Mouse (Mus musculus) yolk sac, embryonic 10.5 days (tissue): ENCODE measurements around the gene Efcab3.

ENCODE experiments used
- DNase-seq: peaks from one replicate; pipeline ENCODE4 v3.0.0-alpha.2; 2017; ENCODE audit warnings: low spot score

The Efcab3 gene

DNA sequence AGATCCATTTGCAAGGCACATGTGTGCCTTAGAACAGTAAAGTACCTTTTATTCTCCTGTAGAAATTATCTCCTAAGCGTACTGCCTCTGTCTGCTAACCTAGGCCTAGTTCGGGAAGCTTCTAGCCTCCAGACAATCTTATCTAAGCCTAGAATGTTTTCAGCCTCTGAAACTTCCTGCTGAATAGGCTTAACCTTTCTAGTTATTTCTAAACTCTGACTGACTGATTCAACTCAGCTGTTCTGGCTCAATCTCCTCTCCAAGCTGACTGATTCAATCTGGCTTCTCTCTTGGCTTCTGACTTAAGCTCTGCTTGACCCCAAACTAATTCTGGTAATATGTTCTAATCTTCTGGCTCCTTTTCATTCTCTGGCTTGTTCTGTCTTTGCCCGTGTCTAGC is 86.0 kb downstream of the Efcab3 start:
- no peak for DNase-seq

- no peak for DNase-seq
These were observed 86.4 kb downstream of the Efcab3 start for GRCm38 (mm10) chr11:105149766-105150165.

GRCm38 (mm10) chr11:105150691-105151090 is 87.3 kb downstream of the Efcab3 start:
- DNase-seq = no peak

GRCm38 (mm10) chr11:105151226-105152016 is 88.0 kb downstream of the Efcab3 start:
- DNase-seq = no peak

GRCm38 (mm10) chr11:105152017-105152300 is 88.6 kb downstream of the Efcab3 start:
- DNase-seq = no peak

DNA sequence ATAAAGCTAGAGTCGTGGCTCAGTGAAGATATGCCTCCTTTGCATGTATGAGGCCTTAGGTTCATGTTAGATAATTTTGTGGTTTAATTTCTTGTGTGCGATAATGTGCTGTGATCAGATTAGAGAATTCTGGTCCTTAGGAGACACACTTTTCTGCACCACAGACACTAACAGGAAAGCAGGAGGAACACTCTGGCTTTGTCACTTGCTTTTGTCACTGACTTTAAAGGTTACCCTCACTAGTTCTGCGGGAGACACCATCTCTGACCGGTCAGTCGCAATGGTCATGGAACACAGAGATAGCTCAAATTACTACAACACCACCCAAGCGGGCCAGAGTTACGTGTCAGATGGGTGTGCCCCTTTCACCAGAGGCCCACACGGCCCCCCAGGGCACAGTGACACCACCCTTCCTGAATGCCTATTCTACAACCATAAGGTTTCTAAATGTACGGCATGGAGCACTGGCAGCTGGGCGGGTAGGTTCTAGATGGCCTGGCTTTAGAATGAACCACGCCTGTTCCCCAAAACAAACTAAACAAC is 89.0 kb downstream of the Efcab3 start:
- DNase-seq = no peak

GRCm38 (mm10) chr11:105153068-105153833 is 89.9 kb downstream of the Efcab3 start:
- peak; percentile 51 for DNase-seq

DNA sequence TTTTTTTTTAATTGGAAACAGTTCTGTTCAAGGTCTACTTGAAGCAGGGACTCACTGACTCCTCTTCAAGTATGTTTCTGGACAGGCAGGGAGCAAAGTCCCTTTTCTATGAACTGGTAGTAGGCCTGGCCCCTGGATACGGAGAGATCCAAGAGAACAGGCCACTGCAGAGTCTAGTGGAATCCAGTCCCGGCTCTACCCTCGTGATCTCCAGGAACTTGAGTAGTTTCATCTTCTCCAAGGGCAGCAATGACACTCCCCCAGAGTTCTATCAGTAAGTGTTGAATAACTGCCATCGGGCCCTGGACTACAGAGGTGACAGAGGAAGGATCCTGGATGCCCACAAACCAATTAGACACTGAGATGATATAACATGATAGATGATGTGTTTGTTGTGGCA is 92.5 kb downstream of the Efcab3 start:
- peak; percentile 71 for DNase-seq

DNA sequence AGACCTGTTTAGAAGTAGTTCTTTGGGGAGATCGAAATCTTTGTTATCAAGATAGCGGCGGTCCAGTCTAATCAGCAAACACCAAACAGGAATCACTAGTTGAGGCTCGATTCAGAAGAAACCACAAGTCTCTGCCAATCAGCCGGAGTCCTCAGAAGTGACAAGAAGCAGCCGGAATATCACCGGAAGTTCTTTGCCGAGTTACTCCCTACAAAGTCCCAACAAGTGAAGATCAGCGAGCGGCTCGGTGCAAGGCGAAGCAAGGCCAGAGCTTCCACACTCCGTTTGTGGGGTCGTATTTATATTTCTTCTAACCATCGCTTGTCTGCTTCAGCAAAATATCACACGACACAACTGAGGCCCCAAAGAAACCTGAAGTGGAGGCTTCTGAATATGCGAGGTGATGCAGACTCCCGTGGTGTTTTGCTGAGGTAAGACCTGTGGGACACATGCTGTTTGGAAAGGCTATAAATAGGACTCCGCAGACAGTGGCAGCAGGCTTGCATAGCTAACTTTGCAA is 93.4 kb downstream of the Efcab3 start:
- peak; percentile 50 for DNase-seq

- no peak for DNase-seq
These were observed 94.7 kb downstream of the Efcab3 start for GRCm38 (mm10) chr11:105158047-105158446.

DNA sequence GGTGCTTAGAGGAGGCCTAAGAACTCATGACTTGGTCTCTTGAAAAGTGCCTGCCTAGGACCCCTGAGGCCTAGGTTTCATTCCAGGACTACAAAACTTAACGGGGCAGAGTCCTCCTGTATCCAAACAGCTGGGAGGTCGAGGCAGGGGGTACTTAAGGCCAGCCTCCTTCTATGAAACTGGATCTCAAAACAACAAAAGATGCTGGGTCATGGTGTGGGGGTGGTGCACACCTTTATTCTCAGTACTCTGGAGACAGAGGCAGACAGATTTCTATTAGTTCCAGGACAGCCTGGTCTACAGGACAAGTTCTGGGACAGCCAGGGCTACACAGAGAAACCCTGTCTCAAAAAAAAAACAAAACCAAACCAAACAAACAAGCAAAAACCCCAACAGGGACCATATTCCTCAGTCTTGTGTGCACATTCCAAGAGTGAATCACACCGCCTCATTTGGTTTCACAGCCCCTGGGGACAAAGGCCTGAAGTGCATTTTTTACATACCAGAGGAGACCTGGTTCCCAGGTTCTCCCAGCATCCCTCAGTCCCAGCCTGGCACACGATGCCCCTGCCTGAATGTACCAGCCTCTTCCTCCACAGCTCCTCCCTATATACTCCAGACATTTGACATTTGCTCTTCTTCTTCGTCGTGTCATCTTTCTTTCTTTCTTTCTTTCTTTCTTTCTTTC is 96.4 kb downstream of the Efcab3 start:
- no peak for DNase-seq

- no peak for DNase-seq
These were observed 98.0 kb downstream of the Efcab3 start for GRCm38 (mm10) chr11:105161411-105161810.

GRCm38 (mm10) chr11:105164516-105165510 is 101.4 kb downstream of the Efcab3 start:
- no peak for DNase-seq

GRCm38 (mm10) chr11:105166780-105167179 is 103.4 kb downstream of the Efcab3 start:
- no peak for DNase-seq
